Mouse (Mus musculus) cortical plate, adult 2 months (tissue): Measurements from ENCODE around the gene Dpep1.

Source experiments
- CTCF ChIP-seq: fragments of 200-500 bp; IDR thresholded peaks from 2 replicates; pipeline ENCODE4 v1.5.1; 2011; ENCODE audit warnings: mild to moderate bottlenecking, control low read depth, low read length; ENCODE audit not compliant: insufficient read depth; ENCODE audit errors: extremely low read depth
- POLR2A ChIP-seq: fragments of 200-500 bp; IDR thresholded peaks from 2 replicates; pipeline ENCODE4 v1.6.1; 2011; ENCODE audit warnings: mild to moderate bottlenecking, low read length, control low read depth; ENCODE audit not compliant: insufficient read depth; ENCODE audit errors: extremely low read depth

DNA sequence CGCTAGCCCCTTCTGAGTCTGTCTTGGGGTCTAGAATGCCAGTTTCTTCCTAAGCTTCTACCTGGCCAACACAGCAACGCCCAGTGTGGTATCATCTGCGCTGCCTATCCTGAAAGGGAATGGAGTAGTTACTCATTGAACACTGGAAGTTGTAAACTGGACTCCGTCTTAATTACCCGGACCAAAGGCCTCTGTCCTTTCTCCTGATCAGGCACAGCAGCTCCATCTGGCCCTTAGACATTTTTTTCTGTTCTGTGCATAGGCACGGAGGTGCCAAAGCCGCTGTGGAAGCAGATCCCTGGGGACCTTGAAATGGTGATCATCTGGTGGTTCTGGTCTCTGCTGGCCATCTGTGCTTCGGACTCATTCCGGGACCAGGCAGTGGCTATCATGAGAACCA, 7.7 kb downstream of the Dpep1 start:
- no peak for TF ChIP-seq CTCF
- no peak for TF ChIP-seq POLR2A
